Mouse (Mus musculus) stomach, postnatal 0 days (tissue): Measurements from ENCODE around the gene Shroom3.

ENCODE experiments used
- CTCF ChIP-seq: IDR thresholded peaks from 2 replicates; pipeline ENCODE4 v1.5.1; 2016; ENCODE audit warnings: antibody characterized with exemption, low read depth, mild to moderate bottlenecking, moderate library complexity
- EP300 ChIP-seq: optimal IDR thresholded peaks from 2 replicates; pipeline ENCODE3; 2016; ENCODE audit warnings: antibody characterized with exemption

DNA sequence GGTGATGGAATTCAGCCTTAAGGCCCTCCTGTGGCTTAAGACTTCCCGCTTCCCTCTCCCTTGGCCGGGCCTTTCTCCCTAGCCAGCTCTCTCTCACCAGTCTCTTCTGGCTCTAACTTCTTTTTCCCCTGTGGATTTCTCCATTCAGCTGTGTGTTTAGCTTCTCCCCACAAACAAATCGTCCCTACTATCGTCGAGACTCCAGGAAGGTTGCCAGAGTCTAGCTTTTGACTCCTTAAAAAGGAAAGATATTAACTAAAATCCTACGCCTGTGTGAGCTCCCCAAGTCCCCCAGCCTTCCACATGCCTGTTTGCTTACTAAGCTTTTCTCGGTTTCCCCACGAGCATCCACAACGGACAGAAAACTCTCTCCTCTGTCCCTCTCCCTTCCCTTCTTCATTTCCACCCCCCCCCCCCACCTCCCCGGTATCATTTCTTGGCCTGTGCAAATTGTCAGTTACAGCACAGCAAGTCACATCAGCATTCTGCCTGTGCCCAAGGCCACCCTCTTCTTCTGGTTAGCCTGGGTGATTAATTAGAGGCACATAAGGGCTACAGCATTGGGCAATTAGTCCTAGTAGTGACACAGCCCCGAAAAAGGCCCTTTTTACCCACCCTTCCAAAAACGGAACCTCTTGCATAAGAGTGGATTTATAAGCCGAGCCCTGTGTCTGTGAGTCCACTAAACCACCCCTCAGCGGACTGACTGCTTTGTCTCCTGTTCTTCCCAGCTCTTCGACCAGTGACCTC lies 256.2 kb downstream of the Shroom3 start:
- no peak for TF ChIP-seq CTCF
- no peak for TF ChIP-seq EP300
